Mouse (Mus musculus): ENCODE measurements at regions not wholly inside any gene's neighbourhood (a gene's known extent, or its start where the extent isn't known, plus 50 kb on each side); places are given as distances from the start of the nearest gene placed in this dataset.

- DNase-seq (ENCODE audit: low read depth, low spot score), result no peak
These were observed 101.4 kb upstream of the Prok2 start for GRCm38 (mm10) chr6:99827625-99828024.

GRCm38 (mm10) chr6:99824808-99825207 lies 98.6 kb upstream of the Prok2 start:
- no peak for DNase-seq (ENCODE audit: low read depth, low spot score)

- DNase-seq (ENCODE audit: low read depth, low spot score), result no peak
These were observed 96.3 kb upstream of the Prok2 start for GRCm38 (mm10) chr6:99822471-99822870.

- no peak for DNase-seq (ENCODE audit: low read depth, low spot score)
These were observed 93.2 kb upstream of the Prok2 start for GRCm38 (mm10) chr6:99819255-99819929.

GRCm38 (mm10) chr6:99818486-99818885 lies 92.3 kb upstream of the Prok2 start:
- DNase-seq (ENCODE audit: low read depth, low spot score), result no peak

- DNase-seq (ENCODE audit: low read depth, low spot score), result no peak
These were observed 91.1 kb upstream of the Prok2 start for GRCm38 (mm10) chr6:99817245-99817644.

- DNase-seq (ENCODE audit: low read depth, low spot score), result no peak
These were observed 86.9 kb upstream of the Prok2 start for GRCm38 (mm10) chr6:99813102-99813501.

GRCm38 (mm10) chr6:99811842-99812241 lies 85.7 kb upstream of the Prok2 start:
- DNase-seq (ENCODE audit: low read depth, low spot score), result no peak

GRCm38 (mm10) chr6:99810974-99811798 lies 85.0 kb upstream of the Prok2 start:
- no peak for DNase-seq (ENCODE audit: low read depth, low spot score)

- no peak for DNase-seq (ENCODE audit: low read depth, low spot score)
These were observed 78.7 kb upstream of the Prok2 start for GRCm38 (mm10) chr6:99804905-99805245.

- no peak for DNase-seq (ENCODE audit: low read depth, low spot score)
These were observed 78.1 kb upstream of the Prok2 start for GRCm38 (mm10) chr6:99803983-99804904.

- DNase-seq (ENCODE audit: low read depth, low spot score), result no peak
These were observed 74.7 kb upstream of the Prok2 start for GRCm38 (mm10) chr6:99800919-99801318.

GRCm38 (mm10) chr6:99800324-99800723 lies 74.1 kb upstream of the Prok2 start:
- no peak for DNase-seq (ENCODE audit: low read depth, low spot score)

GRCm38 (mm10) chr6:99796390-99796789 lies 70.2 kb upstream of the Prok2 start:
- DNase-seq (ENCODE audit: low read depth, low spot score), result no peak

GRCm38 (mm10) chr6:99793546-99793945 lies 67.4 kb upstream of the Prok2 start:
- no peak for DNase-seq (ENCODE audit: low read depth, low spot score)

- DNase-seq (ENCODE audit: low read depth, low spot score), result no peak
These were observed 66.2 kb upstream of the Prok2 start for GRCm38 (mm10) chr6:99792353-99792752.

GRCm38 (mm10) chr6:99786977-99787376 lies 60.8 kb upstream of the Prok2 start:
- no peak for DNase-seq (ENCODE audit: low read depth, low spot score)

- no peak for DNase-seq (ENCODE audit: low read depth, low spot score)
These were observed 59.0 kb upstream of the Prok2 start for GRCm38 (mm10) chr6:99785212-99785611.

- no peak for DNase-seq (ENCODE audit: low read depth, low spot score)
These were observed 58.6 kb upstream of the Prok2 start for GRCm38 (mm10) chr6:99784804-99785203.

GRCm38 (mm10) chr6:99784285-99784684 lies 58.1 kb upstream of the Prok2 start:
- no peak for DNase-seq (ENCODE audit: low read depth, low spot score)

- DNase-seq (ENCODE audit: low read depth, low spot score), result no peak
These were observed 56.8 kb upstream of the Prok2 start for GRCm38 (mm10) chr6:99782996-99783395.
